Mouse (Mus musculus) bone marrow, adult 2 months (tissue): ENCODE measurements around the gene Hoxa1.

ENCODE experiments used
- CTCF ChIP-seq: fragments of 200-500 bp; IDR thresholded peaks from 2 replicates; pipeline ENCODE4 v1.5.1; 2011; ENCODE audit warnings: low read length, control low read depth; ENCODE audit not compliant: control insufficient read depth, insufficient read depth
- POLR2A ChIP-seq: fragments of 200-500 bp; IDR thresholded peaks from 2 replicates; pipeline ENCODE4 v1.6.1; 2011; ENCODE audit warnings: low read depth, mild to moderate bottlenecking, control low read depth, low read length, borderline replicate concordance; ENCODE audit not compliant: control insufficient read depth

DNA sequence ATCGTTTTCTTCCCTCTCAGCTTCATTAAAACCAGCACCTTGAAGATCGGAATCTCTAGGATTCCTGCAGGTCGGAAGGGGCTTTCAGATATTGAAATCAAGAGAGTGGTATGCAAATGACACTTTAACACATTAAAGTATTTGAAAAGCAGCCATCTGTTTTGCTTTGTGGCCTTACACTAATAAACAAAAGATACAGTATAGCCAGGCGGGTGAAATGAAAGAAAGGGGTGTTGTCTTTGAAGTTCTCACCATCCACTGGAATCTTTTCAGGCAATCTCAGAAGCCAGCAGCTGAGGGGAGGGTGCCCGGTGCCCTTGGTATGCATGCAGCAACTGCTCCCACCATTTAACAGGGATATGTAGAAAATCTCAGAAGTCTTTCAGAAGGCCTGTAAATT is 4.1 kb downstream of the Hoxa1 start:
- no peak for TF ChIP-seq CTCF
- TF ChIP-seq POLR2A, result no peak
